Mouse (Mus musculus): ENCODE results near the gene Ndufa12.

Ndufa12 gene

GRCm38 (mm10) chr10:94198482-94199405 is at the start of gene Ndufa12:
Gene Ndufa12, plus strand, starts transcription at chr10:94198720.
- peak; percentile 90 for DNase-seq (ENCODE audit: low spot score)

GRCm38 (mm10) chr10:94151488-94151887 is 47.0 kb upstream of the Ndufa12 start:
- no peak for DNase-seq (ENCODE audit: low spot score)

GRCm38 (mm10) chr10:94153841-94154240 is 44.7 kb upstream of the Ndufa12 start:
- no peak for DNase-seq (ENCODE audit: low spot score)

GRCm38 (mm10) chr10:94158962-94159361 is 39.6 kb upstream of the Ndufa12 start:
- no peak for DNase-seq (ENCODE audit: low spot score)

- no peak for DNase-seq (ENCODE audit: low spot score)
Observed at GRCm38 (mm10) chr10:94159406-94159805, 39.1 kb upstream of the Ndufa12 start.

GRCm38 (mm10) chr10:94161051-94161765 is 37.3 kb upstream of the Ndufa12 start:
- DNase-seq (ENCODE audit: low spot score) = no peak

GRCm38 (mm10) chr10:94162031-94162430 is 36.5 kb upstream of the Ndufa12 start:
- DNase-seq (ENCODE audit: low spot score) = no peak

- no peak for DNase-seq (ENCODE audit: low spot score)
Observed at GRCm38 (mm10) chr10:94164104-94164845, 34.2 kb upstream of the Ndufa12 start.

- no peak for DNase-seq (ENCODE audit: low spot score)
Observed at GRCm38 (mm10) chr10:94165426-94165825, 33.1 kb upstream of the Ndufa12 start.

- DNase-seq (ENCODE audit: low spot score) = no peak
Observed at GRCm38 (mm10) chr10:94167051-94167750, 31.3 kb upstream of the Ndufa12 start.

- no peak for DNase-seq (ENCODE audit: low spot score)
Observed at GRCm38 (mm10) chr10:94171440-94172130, 26.9 kb upstream of the Ndufa12 start.

- no peak for DNase-seq (ENCODE audit: low spot score)
Observed at GRCm38 (mm10) chr10:94172137-94172536, 26.4 kb upstream of the Ndufa12 start.

GRCm38 (mm10) chr10:94172706-94173105 is 25.8 kb upstream of the Ndufa12 start:
- DNase-seq (ENCODE audit: low spot score) = no peak

GRCm38 (mm10) chr10:94174652-94175051 is 23.9 kb upstream of the Ndufa12 start:
- no peak for DNase-seq (ENCODE audit: low spot score)

- DNase-seq (ENCODE audit: low spot score) = no peak
Observed at GRCm38 (mm10) chr10:94183199-94183598, 15.3 kb upstream of the Ndufa12 start.

- DNase-seq (ENCODE audit: low spot score) = no peak
Observed at GRCm38 (mm10) chr10:94204973-94205372, 6.5 kb downstream of the Ndufa12 start.

- DNase-seq (ENCODE audit: low spot score) = no peak
Observed at GRCm38 (mm10) chr10:94210718-94211618, 12.4 kb downstream of the Ndufa12 start.

GRCm38 (mm10) chr10:94211725-94212124 is 13.2 kb downstream of the Ndufa12 start:
- no peak for DNase-seq (ENCODE audit: low spot score)

- no peak for DNase-seq (ENCODE audit: low spot score)
Observed at GRCm38 (mm10) chr10:94225026-94225750, 26.7 kb downstream of the Ndufa12 start.
